Mouse (Mus musculus) layer of hippocampus, adult 8-10 months (tissue): ENCODE data around the gene Shisal1. TPM values are rescaled to one million over a fixed set of nuclear protein-coding genes. Genes with fewer than 3 reads are reported as not detected.

ENCODE experiments used
- DNase-seq, 2 experiments: peaks; one replicate each; pipeline ENCODE4 v3.0.0; 2022; ENCODE audit warnings: low spot score in 2 of 2
- total RNA-seq, 4 experiments: library from RNA; stranded (reverse); gene quantifications; 2 replicates each; pipeline ENCODE4 v1.2.4; 2022

Shisal1 gene
- total RNA-seq: 10 to 100 TPM; 44.3 to 55.3 (median 48.2) TPM

DNA sequence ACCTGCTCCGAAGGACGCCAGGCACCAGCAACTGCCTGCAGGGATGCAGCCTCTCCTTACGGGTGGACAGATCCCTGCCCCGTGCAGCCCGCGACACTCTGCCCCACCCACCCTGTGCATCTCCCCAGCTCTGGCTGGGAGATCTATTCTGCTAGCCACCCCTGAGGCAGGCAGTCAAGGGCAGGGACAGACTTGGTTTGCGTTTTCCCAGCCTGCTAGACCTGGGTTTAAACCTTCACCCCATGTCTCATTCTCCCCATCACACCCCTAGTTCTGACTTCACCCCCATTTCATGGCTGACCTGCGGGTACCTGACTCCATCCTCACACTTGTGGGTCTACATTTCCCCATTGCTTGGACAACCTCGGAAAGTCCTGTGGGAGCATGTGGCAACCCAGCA lies at the start of gene Shisal1:
TSS of gene Shisal1 (minus strand) at position 101 of the 400 bp plus-strand sequence.
- no peak for DNase-seq

DNA sequence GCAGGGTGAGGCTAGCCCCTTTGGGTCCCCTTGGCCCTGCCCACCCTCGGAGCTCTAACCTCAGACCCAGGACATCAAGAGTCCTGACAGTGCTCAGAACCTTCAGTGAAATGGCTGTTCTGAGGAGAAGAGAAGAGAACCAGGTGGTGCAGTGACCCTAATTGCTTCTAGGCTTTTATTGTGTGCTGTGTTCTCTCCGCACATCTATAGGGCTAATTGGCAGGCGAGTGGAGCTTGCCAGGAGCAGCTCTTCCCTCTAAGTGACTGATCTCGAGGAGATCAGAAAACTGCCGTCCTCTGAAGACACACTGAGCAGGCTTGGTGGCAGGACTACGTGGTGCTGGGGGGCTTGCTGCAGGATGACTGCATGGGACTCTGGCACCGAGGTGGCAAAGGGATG lies 43.6 kb upstream of the Shisal1 start:
- DNase-seq: no peak

DNA sequence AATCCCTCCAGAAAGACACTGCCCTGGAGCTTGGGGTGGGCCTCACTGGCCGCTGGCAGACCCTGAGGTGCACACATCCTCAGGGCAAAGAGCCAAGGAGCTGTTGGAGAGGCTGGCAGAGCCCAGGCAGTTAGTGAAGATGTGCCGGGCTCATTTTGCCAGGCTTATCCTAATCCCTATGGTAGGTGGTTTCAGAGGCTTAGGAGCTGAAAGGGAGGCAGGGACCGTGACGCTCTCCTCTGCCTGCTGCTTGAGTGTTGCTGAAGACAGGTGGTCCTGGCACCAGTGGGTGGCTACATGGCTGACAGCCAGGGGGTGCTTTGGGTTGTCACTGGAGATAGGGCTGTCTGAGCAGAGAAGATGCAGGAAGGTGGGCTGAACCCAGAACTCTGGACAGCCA lies 37.4 kb upstream of the Shisal1 start:
- DNase-seq: peak; percentile 16 to 26

DNA sequence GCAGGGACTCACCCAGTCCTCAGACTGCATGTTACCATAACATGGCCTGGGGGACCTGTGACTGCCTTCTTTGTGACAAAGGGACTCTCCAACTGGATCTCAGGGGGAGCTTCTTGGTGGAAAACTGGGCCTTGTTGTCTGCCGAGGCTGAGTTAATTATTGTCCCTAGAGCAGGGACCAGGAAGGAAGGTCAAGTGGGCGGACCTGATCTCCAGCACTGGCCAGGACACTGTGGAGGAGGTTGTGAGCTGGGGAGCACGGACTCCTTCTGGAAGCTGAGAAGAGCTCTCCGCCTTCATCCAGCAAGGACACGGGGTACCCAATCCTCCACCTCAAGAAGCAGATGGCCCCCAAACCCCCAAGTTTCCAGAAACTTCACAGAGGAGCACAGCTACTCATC lies 36.7 kb upstream of the Shisal1 start:
- DNase-seq: no peak

DNA sequence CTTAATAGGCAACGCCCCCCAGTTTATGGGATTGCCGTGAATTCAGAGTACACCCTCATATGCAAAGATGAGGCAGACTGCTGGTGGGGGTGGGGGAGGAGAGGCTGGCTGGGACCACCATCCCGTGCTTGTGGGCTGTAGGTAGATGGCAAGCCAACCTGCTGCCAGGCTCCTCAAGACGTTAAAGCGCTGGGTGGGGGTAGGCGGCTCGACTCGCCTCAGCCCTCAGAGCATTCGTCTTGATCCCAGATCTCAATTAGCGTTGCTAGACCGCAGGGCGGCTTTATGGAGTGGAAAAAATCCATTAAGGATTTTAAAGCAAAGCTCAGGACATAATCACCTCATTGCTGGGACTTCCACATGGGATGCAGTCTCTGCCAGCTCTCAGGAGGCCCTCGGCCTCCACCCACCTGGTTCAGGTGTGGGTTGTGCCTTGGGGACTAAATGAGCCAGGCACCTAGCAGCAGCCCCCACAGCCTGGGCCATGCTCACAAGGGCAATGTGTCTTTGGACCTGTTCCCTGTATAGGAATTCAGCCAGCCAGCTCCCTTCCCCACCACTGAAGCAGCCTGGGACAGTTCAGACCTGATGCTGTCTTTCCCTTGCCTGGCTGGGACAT lies 34.5 kb upstream of the Shisal1 start:
- no peak for DNase-seq

DNA sequence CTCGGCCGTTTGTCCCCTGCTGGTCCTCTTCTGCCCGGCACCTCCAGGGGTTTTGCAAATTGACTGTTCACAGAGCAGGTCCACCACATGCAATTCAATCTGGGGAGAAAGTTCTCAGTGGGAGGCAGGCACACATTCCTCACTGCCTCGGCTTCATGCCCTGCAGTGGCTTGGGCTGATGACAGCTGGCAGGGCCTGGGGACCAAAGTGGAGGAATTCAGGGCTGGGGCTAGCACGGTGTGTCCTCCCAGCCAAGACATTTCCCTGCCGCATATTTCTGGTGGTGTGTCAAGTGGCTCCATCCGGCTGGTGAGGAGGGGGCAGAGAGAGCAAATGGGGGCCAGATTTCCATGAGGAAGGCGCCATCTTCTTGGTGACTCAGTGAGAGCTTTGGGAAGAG lies 22.5 kb upstream of the Shisal1 start:
- peak in 1 of 2 experiments; percentile 28 for DNase-seq

DNA sequence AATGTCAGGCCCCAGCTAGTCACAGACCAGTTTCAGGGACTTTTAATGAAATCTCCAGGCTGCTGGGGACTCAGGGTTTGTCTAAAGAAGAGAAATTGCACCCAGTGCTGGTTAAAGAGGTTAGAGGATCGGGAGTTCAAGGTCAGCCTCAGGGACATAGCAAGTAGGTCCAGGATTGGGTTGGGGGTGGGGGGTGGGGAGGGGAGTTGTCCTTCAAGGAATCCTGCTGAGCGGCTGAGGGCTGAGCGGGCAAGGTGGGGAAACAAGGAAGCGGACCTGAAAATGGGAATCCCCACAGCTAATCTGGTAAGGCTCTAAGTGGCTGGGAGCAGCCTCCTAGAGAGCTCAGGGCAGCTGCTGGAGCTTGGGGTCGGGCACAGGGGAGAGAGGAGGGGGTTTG lies 20.9 kb upstream of the Shisal1 start:
- no peak for DNase-seq

DNA sequence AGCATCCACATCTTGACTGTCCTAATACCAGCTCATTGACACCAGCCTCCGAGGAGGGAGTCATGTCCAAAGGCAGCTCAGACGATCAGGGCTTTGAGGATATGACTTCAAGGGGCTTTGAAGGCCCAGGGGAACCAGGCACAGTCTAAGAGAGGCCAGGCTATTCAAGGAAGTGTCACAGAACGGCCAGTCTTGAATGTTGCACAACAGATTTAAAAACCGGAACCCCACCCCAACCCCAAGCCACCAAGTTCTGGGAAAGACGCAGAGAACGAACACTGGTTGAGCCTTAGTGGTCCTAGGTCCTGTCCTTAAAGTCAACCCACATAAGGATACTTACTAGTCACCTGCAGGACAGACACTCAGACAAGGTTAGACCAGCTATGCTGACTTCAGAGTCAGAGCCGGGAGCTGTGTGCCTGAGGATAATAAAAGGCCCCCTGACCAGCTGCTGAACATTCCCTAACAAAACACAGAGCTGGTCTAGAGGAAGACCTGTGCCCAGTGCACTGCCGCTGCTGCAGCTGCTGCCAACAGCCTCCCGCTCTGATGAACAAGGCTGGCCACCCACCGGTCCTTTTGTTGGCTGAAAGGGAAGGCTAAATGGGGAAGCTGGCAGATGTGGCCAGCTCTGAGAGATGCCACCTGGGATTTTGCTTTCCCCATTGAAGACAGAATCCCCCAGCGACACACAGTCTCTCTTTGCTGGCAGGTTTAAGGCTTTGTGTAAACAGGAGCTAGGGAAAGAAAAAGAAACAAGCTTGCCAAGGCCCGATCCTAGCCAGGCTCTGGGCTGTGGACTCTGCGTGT lies 19.8 kb upstream of the Shisal1 start:
- DNase-seq: no peak

DNA sequence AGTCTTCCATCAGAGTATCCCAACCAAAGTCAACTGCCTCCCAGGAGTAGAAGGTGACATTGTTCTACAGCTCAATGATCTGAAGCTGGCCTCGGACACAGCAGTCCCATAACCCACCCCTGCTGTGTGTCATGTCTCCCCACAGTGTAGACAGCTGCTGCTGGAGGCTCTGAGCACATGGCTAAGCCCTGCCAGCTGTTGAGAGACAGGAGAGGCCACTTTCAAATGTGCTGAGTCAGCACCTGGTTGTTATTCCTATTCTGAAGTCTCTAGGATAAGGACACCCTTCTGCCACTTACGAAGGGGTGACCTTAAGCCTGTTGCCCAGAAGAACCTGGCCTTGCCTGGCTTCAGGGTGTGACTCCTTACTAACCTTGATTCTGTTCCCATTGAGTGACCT lies 14.5 kb upstream of the Shisal1 start:
- no peak for DNase-seq

DNA sequence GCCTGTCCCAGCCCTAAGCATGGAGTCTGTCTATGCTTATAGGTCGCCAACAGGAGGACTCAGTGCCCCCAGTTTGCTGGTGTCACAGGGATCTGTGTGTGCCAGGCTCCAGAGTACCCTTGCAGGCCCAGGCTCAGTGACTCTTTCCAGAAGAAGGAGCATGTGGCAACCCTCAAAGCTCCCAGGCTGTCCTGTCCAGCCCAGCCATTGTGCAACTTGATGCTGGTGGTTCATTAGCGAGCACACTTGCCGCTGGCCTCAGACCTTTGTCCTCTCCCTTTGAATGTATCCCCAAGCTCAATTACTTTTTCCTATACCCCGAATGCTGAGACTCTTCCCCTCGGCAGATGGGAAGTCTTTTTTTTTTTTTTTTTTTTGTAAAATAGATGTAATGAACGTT lies 12.1 kb upstream of the Shisal1 start:
- DNase-seq: no peak

DNA sequence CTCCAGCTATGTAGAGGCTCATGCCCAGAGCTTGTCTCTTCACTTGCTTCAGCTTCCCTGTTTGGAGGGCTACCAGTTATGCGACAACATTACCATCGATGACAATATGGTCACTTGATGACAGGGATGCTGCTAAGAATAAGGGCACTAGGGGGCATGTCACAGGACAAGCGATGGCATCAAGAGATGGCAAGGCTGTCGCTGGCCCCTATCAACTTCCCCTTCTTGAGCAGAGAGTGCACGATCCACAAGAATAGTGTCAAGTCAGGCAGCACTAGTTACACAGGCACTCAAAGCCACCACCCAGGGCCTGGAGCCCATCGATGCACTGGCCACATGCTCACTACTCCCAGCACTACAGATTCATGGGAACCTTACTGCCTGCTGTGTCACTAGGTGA lies 8.4 kb upstream of the Shisal1 start:
- DNase-seq: no peak

DNA sequence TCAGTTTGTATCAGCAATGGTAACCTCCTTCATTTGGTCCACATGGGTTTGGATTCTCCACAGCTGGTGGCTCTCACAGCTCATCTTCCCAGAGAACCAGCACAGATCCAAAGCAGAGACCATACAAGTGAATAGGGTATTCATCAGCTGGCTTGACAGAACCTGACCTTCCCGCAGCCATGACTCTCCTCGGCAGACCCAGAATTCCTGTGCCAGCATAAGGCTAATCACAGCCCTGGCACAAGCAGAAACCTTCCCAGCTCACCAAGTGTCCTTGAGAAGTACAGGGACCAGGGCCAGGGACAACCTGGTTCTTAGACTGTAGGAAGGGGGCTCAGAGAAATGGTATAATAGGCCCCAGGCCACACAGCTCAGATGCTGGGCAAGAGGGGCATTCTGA lies 6.2 kb upstream of the Shisal1 start:
- no peak for DNase-seq

DNA sequence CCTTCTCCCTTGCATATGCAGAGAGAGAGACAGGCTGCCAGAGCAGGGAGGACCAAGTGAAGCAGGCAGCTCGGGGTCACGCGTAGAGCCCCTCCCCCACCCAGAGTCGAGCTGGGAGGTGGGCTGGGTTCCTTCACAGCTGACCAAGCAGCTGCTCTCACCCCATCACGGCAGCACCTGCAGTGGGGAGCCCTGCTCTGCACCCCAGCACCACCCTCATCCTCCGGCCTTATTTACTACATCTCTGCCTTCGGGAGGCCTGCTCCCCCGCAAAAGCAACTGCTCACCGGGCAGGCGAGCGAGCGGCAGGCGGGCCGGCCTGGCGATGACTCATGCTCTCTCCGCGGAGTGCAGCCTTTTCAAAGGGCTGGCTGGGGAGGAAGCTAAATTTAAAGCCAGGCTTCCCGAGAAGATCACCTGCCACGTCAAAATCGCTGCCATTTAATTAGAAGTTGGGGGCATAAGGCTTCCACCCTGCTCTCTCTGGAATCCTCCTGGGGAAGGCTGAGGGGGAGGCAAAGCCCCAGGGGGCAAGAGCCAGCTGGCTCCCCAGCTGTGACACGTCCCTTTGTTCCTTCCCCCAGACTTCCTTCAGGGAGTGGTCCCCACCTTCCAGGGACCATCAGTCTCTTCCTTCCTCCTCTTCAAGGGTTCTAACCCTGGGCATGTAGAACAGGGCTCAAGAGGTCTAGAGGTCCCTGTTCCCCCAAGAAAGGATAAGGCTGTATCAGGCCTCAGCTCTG lies 3.7 kb upstream of the Shisal1 start:
- DNase-seq: peak; percentile 61 to 68

DNA sequence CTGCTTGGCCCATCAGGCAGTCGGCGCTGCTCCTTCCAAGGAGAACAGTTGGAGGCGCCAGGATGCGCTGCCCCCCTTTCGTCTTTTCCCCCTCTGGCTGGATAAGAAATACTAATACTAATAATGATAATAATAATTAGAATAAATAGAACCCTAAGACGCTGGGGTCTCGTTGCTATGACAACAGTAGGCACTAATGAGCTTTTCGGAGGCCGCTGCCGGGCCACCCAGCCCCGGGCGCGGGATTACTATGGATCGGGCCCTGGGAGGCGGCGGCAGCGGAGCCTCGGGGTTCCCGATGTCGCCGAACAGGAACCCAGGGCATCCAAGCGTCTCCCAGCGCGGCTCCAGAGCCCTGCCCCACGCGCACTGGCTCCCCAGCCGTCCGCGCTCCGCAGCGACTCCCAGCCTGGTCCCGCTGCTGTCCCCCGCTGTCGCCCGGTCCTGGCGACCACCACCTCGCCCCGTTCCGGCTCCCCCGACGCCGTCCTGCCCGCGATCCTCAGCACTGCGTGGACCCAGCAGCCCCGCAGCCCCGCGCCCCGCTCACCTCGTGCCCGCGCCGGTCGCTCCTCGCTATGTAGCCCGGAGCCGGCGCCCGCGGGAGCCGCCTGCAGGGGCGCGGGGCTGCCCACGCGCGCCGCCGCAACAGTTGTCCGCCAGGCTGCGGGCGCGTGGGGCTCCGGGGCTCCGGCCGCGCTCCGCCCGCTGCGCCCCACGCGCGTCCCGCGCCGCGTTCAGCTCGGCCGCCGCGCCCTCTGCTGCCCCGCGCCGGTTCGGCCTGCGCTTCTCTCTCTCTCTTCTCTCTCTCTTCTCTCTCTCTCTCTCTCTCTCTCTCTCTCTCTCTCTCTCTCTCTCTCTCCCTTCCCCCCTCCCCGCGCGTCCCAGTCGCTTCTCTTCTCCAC lies 833 bp downstream of the Shisal1 start:
- no peak for DNase-seq

DNA sequence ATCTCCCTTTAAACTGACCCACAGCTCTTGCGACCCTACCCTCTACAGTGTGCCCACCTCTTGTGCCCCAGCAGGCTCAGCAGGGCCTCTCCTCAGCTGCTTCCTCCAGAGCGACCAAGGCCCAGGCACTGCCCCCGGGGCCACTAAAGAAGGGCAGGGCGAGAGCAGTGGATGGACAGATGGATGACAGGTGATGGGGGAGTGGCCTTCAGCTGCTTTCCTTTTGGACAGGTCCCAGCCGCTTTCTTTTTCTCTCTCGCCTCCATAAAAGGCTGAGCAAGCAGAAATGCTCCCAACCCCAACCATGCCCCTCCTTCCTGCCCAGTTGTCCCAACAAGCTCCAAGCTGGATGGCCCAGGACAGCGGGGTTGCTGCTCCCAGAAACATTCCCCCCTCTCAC lies 2.7 kb downstream of the Shisal1 start:
- DNase-seq: no peak

DNA sequence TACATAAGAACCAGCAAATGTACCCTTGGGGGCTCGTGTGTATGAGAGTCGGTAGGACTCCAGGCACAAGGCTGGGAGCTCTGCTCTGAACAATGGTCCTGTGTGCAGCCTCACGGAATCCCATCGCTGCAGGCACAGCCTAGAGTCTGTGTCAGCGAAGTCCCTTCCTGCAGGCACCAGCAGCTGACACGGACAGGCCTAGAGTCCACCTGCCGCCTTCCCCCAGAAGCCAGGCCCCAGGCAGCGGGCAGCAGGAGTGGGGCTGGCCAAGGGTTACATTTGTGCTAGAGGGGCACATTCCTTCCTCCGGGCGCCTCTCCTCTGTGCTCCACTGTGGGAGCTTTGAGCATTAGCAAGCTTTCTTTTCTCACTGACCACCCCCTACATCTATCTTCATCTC lies 3.3 kb downstream of the Shisal1 start:
- no peak for DNase-seq

DNA sequence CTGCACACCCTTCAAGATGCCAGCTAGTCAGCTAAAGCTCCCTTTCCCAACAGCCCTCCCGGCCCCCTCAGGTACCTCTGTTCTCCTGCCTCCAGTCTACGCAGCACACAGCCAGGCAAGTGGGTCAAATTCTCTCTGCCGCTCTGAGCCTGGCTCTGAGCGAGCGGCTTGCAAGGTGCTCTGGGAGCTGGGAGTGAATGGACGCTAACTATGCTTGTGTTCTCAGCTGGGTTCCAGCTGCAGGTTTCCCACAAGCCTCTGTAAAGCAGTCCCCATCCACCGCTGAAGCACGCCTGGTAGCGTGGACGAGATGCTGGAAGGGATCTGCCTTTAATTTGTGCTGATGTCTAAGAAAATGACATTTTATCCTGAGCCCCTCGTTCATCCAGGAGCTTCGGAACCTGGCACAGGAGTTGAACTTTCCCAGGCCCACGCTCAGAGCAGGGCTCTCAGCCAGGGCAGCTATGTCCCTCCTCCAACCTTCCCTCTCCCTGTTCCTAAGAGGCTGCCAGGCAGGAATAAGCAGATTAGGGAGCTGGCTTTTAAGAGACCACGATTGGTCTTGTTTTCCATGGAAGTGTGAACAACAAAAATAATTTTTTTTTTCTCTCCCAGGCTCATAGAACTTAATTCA lies 5.1 kb downstream of the Shisal1 start:
- no peak for DNase-seq

DNA sequence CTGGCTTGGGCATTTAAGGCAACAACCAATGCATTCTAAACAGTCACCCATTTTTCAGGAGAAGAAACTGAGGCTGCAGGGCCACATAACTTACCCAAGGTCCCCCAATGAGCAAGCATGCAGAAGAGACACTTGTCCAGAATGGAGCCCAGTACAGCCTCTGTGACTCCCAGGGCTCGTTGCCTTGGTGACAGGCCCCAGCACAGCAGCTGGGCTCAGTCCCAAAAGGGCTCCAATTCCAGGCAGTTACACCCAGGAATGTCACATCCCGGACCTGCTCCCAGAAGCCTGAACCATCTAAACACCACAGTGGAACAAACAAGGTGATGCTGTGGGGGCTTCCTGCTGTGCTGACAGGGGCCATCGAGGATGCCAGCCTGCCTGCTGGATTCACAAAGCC lies 6.1 kb downstream of the Shisal1 start:
- no peak for DNase-seq

DNA sequence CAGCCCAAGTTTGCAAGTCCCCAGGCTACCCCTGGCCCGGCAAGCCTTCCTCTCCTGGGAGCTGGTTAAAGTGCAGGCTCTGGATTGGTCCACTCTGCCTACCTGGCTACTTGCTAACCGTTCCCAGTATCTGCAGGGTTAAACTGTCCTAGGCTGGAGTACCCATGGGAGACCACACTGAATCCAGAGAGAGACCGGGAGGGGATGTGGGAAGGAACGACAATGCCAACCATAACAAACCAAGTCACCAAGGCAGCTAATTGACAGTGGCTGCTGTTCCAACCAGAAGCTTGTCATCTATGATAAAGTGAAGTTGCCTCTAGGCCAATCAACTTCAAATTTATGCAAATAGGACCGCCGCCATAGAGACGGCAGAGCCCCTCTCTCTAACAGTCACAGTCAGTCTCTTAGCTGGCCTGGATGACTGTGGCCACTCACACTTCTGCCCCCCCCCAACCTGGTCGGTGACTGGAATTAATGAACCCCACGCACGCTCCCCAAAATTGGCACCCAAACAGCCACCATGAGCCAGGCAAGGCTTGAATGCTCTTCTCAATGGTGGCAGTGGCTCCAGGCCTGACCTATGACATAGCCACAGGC lies 13.2 kb downstream of the Shisal1 start:
- no peak for DNase-seq

DNA sequence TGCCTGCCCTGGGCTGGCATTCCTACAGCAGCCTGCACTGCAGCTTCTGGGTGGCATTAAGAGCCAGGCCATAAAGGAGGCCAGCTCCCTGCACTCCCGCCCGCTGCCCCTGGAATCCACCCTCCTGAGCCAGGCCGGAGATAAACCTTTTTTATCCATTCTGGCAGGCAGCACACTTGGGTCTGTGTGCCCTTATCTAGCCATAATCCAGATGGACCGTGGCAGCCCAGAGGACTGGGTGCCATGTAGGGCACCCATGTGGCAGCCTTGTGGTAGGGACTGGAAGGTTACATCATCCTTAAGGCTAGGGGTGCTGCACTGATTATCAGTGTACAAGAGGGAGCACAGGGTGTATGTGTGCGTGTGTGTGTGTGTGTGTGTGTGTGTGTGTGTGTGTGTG lies 16.4 kb downstream of the Shisal1 start:
- DNase-seq: no peak

DNA sequence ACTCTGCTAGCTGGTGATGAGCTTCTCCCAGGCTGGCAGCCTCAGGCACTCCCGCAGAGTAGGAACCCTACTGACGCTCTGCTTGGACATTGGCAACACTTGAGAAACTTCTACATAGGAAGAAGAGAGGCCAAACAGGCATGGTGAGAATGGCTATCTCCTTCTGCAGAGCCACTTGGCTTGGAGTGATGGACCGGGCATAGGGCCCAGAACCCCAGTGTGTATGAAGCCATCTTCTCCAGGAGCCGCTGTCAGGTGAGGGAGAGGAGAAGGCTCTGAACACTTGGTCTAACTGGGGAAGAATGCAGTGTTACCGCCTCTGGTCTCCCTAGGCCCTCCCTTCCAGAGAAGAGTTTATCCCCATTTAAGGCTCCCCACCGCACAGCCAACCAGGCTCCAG lies 19.3 kb downstream of the Shisal1 start:
- no peak for DNase-seq
